Mouse (Mus musculus): ENCODE data around the gene Prepl. TPM values are rescaled to one million over a fixed set of nuclear protein-coding genes. Genes with fewer than 3 reads are reported as not detected.

Prepl gene
- polyA plus RNA-seq, 1 experiment from 2014 or later: 23.8 TPM

DNA sequence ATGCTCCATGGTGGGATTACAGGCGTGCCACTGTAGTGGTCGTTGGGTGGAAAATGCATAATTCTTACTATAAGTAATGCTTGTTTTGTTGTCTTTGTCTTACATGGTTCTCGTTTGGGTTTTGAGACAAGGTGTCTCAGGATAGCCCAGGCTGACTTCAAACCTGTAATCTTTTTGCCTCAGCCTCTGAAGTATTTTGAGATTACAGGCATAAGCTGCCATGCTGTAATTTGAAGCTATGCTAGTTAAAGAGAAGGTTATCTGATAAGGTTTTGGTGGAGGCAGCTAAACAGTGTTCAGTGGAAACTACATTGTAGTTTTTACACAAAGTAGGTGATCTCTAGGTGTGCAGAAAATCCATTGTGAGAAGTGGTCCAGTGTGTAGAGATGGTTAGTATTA lies 71.7 kb downstream of the Prepl start:
- no peak for ATAC-seq (ENCODE audit: borderline replicate concordance, extremely low read depth, low FRiP score, low TSS enrichment)
- no peak overlapping the region for H3K27ac ChIP-seq
- no peaks in the 10 kb centered on the region for H3K4me1 ChIP-seq
- 80% methylated on average over 3 of the region's 3 CpGs for WGBS
- 0 out of 2 replicates have a peak, but pooled peaks cover 2% of the 10 kb centered on the region for H3K36me3 ChIP-seq
- H3K4me2 ChIP-seq: no peak overlapping the region
- H3K4me3 ChIP-seq: no peak overlapping the region
- no peak overlapping the region for H3K9ac ChIP-seq
- no peaks in the 10 kb centered on the region for H3K9me3 ChIP-seq
- H3K27me3 ChIP-seq: no peaks in the 10 kb centered on the region

GRCm38 (mm10) chr17:85014632-85015031 lies 75.4 kb downstream of the Prepl start:
- 93% methylated on average over 3 of the region's 3 CpGs for WGBS
- Histone ChIP-seq H3K9ac (no peak overlapping the region), H3K4me1 (no peaks in the 10 kb centered on the region), H3K27me3 (no peaks in the 10 kb centered on the region), H3K9me3 (no peaks in the 10 kb centered on the region), H3K36me3 (peaks cover 16% of the 10 kb centered on the region), H3K27ac (no peak overlapping the region), H3K4me2 (no peak overlapping the region), H3K4me3 (no peak overlapping the region)
- ATAC-seq (ENCODE audit: borderline replicate concordance, extremely low read depth, low FRiP score, low TSS enrichment): no peak

DNA sequence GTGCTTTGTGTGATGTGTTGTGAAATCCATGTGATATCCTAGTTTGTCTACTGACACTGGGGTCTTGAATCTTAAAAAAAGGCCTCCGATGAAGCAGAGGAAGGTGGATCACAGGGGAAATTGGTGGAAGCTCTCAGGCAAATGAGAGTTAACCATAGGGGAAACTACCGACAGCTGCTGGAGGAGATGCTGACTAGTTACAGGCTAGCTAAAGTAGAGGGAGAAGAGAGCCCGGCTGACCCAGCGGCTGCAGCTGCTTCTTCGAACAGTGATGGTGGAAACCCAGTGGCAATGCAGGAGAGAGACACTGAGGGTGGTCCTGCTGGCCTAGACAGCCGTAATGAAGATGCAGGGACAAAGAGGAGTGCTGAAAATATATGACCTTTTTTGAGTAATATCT lies 76.6 kb downstream of the Prepl start:
- H3K4me3 ChIP-seq: no peak overlapping the region
- peaks cover 16% of the 10 kb centered on the region for H3K36me3 ChIP-seq
- no peaks in the 10 kb centered on the region for H3K27me3 ChIP-seq
- H3K9me3 ChIP-seq: no peaks in the 10 kb centered on the region
- H3K4me2 ChIP-seq: no peak overlapping the region
- H3K4me1 ChIP-seq: no peaks in the 10 kb centered on the region
- H3K27ac ChIP-seq: no peak overlapping the region
- no peak for ATAC-seq (ENCODE audit: borderline replicate concordance, extremely low read depth, low FRiP score, low TSS enrichment)
- no peak overlapping the region for H3K9ac ChIP-seq
- WGBS: 80% methylated on average over 6 of the region's 6 CpGs

Other genes with a start within 250 kb of the Prepl start
- gene Ppm1b, start 133.5 kb downstream of the Prepl start, polyA plus RNA-seq (2015; fragmentation: Nextera tagmentation; extraction: Ambion mirVana): 62.5 and 67.5 TPM in 2 replicates
- gene Slc3a1, start 61.9 kb downstream of the Prepl start, polyA plus RNA-seq (2015; fragmentation: Nextera tagmentation; extraction: Ambion mirVana): 0.14 and 0.29 TPM in 2 replicates
- gene Camkmt, start 311 bp upstream of the Prepl start, polyA plus RNA-seq (2015; fragmentation: Nextera tagmentation; extraction: Ambion mirVana): 11.4 and 12.4 TPM in 2 replicates